Mouse (Mus musculus) small intestine, adult 2 months (tissue): ENCODE data around the gene Tdp1. TPM values are rescaled to one million over a fixed set of nuclear protein-coding genes. Genes with fewer than 3 reads are reported as not detected.

Experiments used
- H3K27ac ChIP-seq: fragments of 200-500 bp; 2 replicates; pipeline ENCODE4 v1.5.1; 2012; ENCODE audit warnings: low read depth, low read length, control low read depth, inconsistent platforms; ENCODE audit not compliant: insufficient read depth
- H3K27me3 ChIP-seq: fragments of 200-500 bp; 2 replicates; pipeline ENCODE4 v1.6.1; 2012; ENCODE audit warnings: mild to moderate bottlenecking, moderate library complexity, low read length, inconsistent platforms; ENCODE audit not compliant: control insufficient read depth, insufficient read depth
- H3K36me3 ChIP-seq: fragments of 200-500 bp; 2 replicates; pipeline ENCODE4 v1.6.1; 2012; ENCODE audit warnings: mild to moderate bottlenecking, low read length, control low read depth, inconsistent platforms; ENCODE audit not compliant: control insufficient read depth, insufficient read depth
- H3K4me1 ChIP-seq: fragments of 200-500 bp; 2 replicates; pipeline ENCODE4 v1.6.1; 2012; ENCODE audit warnings: low read length, inconsistent platforms, mixed read lengths; ENCODE audit not compliant: control insufficient read depth, insufficient read depth, insufficient read length
- H3K4me3 ChIP-seq: fragments of 200-500 bp; 2 replicates; pipeline ENCODE4 v1.5.1; 2012; ENCODE audit warnings: low read depth, mild to moderate bottlenecking, control low read depth, inconsistent platforms, low read length, moderate library complexity
- CTCF ChIP-seq: fragments of 200-500 bp; IDR thresholded peaks from 2 replicates; pipeline ENCODE4 v1.5.1; 2012; ENCODE audit warnings: low read depth, mild to moderate bottlenecking, control low read depth, inconsistent platforms, low read length, moderate library complexity, mixed read lengths; ENCODE audit not compliant: insufficient replicate concordance, insufficient read length; ENCODE audit errors: extremely low read depth
- POLR2A ChIP-seq: fragments of 200-500 bp; IDR thresholded peaks from 2 replicates; pipeline ENCODE4 v1.6.1; 2012; ENCODE audit warnings: low read depth, mild to moderate bottlenecking, control low read depth, inconsistent platforms, low read length, moderate library complexity
- WGBS: fragments of 180-500 bp; shearing (Covaris S2); methylation state at CpG from one replicate; pipeline ENCODE4 v1.1.7; 2018; 5-methylcytosine and 5-hydroxymethylcytosine counted together
- polyA plus RNA-seq: library from polyadenylated mRNA; depleted of rRNA; stranded (reverse); fragments of >200 nt; gene quantifications from 2 replicates; pipeline ENCODE4 v1.2.3, GENCODE M21; 2012

The Tdp1 gene
- polyA plus RNA-seq, 1 experiment: 5.4 TPM

DNA sequence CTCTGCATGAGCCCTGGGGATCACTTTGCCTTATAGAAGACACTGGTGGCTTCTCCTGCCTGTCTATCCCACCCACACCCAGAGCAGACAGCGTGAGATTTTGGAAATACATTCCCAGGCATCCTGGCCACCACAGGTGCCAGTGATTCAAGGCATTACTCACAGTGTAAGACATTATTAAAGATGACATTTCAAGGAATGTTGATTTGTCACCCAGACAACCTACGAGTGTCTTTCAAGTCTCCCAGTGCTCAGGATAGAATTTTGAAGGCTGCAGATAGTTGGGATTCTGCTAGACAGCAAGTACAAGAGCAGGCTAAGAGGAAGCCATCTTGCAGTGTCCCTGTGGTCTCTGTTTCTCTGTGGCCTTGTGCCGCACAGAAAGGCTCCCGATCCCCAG, 47.9 kb downstream of the Tdp1 start:
- Histone ChIP-seq H3K4me1 (no peaks in the 10 kb centered on the region), H3K4me3 (no peak overlapping the region)
- WGBS: 96% methylated on average over 4 of the region's 4 CpGs

DNA sequence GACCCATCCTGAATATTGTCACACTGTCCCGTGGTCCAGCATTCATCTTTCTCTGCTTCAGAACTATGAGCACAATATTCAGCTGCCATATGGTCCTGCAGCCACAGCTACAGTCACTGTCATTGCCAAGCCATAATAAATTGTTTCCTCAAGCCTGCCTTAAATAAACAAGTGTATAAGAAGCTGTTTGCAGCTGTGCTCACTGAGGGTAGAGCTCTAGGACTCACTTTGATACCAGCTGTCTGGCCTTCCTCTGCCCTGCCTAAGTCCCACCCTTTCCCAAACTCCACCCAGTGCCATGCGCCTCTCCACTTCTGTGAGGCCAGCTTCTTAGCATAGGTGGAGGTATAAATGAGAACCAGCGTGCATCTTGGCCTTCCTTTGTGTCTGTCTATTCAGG, 49.3 kb downstream of the Tdp1 start:
- Histone ChIP-seq H3K4me3 (no peak overlapping the region), H3K27me3 (no peaks in the 10 kb centered on the region), H3K4me1 (no peaks in the 10 kb centered on the region), H3K36me3 (no peaks in the 10 kb centered on the region), H3K27ac (no peak overlapping the region)
- 84% methylated on average over 3 of the region's 3 CpGs for WGBS
- TF ChIP-seq CTCF (no peak), POLR2A (no peak)

More for the DNA sequence above, 47.9 kb downstream of the Tdp1 start:
- H3K36me3 ChIP-seq: no peaks in the 10 kb centered on the region
- TF ChIP-seq POLR2A: no peak
- no peak for TF ChIP-seq CTCF
- no peaks in the 10 kb centered on the region for H3K27me3 ChIP-seq
- no peak overlapping the region for H3K27ac ChIP-seq

DNA sequence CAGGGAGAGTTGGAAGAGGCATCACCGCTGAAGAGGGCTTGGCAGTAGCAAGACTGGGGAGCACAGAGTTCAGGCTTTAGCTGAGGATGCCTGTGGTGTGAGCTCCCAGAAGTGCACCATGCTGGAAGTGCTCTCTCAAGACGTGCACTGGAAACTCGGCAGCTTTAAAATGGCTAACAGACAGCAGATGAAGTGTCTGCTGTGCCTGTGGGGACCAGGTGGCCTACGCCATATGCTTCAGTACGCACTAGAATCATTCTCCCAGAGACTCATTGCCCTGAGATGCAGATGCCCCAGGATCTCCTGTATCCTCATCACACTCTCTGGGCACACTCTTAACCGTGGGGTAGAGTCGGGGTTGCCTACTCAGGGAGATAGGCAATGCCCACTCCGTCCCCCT, 51.1 kb downstream of the Tdp1 start:
- no peaks in the 10 kb centered on the region for H3K4me1 ChIP-seq
- H3K36me3 ChIP-seq: no peaks in the 10 kb centered on the region
- 93% methylated on average over 8 of the region's 8 CpGs for WGBS
- no peaks in the 10 kb centered on the region for H3K27me3 ChIP-seq
- H3K4me3 ChIP-seq: no peak overlapping the region
- H3K27ac ChIP-seq: no peak overlapping the region
- TF ChIP-seq CTCF: no peak
- no peak for TF ChIP-seq POLR2A

DNA sequence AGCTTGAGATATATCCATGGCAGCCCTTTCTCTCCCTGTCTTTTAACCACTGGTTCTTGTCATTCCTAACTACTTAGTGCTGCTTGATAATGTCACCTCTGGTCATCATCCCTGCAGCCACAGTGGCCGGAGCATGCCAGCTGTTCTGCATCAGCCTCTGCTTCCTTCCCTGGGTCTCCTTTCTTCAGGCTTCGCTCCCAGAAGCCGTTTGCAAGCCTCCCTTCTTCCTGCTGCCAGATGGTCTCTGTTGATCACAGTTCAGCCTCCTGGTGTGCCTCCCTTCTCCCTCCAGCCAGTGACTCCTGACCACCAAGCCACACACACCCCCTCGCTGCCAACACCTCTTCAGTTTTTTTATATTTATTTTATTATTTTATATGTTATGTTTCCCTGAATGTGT, 54.2 kb downstream of the Tdp1 start:
- Histone ChIP-seq H3K27ac (no peak overlapping the region), H3K4me1 (peaks cover 5% of the 10 kb centered on the region; the same call in 1 of the 2 replicates), H3K4me3 (no peak overlapping the region), H3K27me3 (no peaks in the 10 kb centered on the region), H3K36me3 (no peaks in the 10 kb centered on the region)
- TF ChIP-seq POLR2A (no peak), CTCF (no peak)
- WGBS: 80% methylated on average over 4 of the region's 4 CpGs

DNA sequence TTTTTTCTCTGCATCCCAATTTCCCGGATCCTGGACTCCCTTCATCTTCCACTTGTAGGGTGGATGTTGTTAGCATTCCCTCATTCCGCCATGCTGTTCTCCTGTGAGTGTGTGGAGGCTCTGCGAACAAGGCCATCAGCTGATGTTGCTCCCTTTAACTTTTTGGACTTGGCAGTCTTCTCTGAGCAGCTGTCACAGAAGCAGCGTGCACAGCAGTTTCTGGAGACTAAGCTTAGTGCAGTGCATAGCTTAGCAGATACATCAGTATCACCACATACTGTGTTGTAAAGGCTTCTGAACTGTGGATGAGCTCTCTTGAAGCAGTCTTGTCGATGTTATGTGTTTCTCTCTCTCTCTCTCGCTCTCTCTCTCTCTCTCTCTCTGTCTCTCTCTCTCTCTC, 54.9 kb downstream of the Tdp1 start:
- peaks cover 5% of the 10 kb centered on the region; the same call in 1 of the 2 replicates for H3K4me1 ChIP-seq
- no peak overlapping the region for H3K4me3 ChIP-seq
- TF ChIP-seq POLR2A (no peak), CTCF (no peak)
- no peaks in the 10 kb centered on the region for H3K36me3 ChIP-seq
- no peak overlapping the region for H3K27ac ChIP-seq
- no peaks in the 10 kb centered on the region for H3K27me3 ChIP-seq
- 77% methylated on average over 6 of the region's 6 CpGs for WGBS

DNA sequence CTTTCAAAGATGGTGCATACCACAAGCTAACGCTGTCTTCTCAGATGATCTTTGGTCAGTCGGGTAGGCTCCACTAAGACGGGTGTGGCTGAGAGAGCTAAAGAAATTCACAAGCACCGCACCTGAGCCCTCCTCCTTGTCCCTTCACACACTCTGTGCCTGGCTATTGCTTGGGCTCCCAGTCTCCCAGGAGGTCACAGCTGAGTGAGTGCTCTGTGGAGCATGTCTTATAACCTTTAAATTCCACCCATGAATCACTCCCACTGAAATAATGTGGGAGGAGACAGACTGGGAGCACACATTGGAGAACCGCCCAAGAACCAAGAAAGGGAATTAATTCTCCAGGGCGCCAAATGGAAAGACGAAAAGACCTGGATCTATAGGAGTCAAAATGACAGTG, 56.4 kb downstream of the Tdp1 start:
- 73% methylated on average over 7 of the region's 7 CpGs for WGBS
- H3K27ac ChIP-seq: no peak overlapping the region

DNA sequence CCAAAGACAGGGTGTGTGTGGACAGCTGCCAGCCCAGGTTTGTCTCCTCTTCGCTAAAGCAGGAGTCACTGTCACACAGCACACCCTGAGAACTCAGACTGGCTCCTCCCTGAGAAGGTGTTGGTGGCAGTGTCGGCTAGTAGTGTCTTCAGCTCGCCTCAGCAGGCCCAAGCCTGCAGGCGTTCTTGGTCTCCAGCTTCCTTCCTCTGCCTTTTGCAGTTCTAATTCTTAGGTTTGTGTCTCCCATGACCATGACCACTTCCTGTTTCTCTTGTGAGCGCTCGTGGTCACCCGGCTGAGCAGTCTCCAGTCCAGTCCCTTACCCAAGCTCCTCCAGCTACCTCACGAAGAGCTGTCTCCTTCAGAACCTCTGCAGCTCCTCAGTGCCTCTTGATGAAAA, 58.1 kb downstream of the Tdp1 start:
- Histone ChIP-seq H3K36me3 (no peaks in the 10 kb centered on the region), H3K4me1 (peaks cover 8% of the 10 kb centered on the region; the same call in 1 of the 2 replicates), H3K27me3 (no peaks in the 10 kb centered on the region), H3K4me3 (no peak overlapping the region), H3K27ac (peak overlapping the region; percentile 42)
- TF ChIP-seq POLR2A: no peak
- 72% methylated on average over 8 of the region's 8 CpGs for WGBS

More for the DNA sequence above, 56.4 kb downstream of the Tdp1 start:
- H3K36me3 ChIP-seq: no peaks in the 10 kb centered on the region
- H3K27me3 ChIP-seq: no peaks in the 10 kb centered on the region
- TF ChIP-seq CTCF (no peak), POLR2A (no peak)
- H3K4me1 ChIP-seq: peaks cover 8% of the 10 kb centered on the region; the same call in 1 of the 2 replicates
- no peak overlapping the region for H3K4me3 ChIP-seq

DNA sequence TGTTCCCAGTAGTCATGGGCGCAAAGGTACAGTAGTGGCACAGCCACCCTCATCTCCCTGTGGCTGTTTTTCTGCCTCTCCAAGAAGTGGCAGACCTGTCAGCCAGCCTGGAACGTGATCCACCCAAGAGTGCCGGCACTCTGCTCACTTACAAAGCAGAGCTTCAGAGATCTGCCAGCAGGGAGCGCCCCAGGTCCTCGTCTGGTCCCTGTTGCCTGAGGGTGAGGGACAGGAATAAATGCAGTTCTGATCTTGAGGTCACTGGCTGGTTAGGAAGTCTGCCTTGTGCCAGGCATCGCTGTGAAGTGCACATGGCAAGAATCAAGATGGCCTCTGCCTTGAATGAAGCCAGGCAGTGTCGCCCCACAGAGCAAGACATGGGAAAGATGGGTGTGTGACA, 68.6 kb downstream of the Tdp1 start:
- Histone ChIP-seq H3K4me3 (no peak overlapping the region), H3K27me3 (no peaks in the 10 kb centered on the region), H3K27ac (no peak overlapping the region), H3K4me1 (no peaks in the 10 kb centered on the region), H3K36me3 (no peaks in the 10 kb centered on the region)
- no peak for TF ChIP-seq POLR2A
- TF ChIP-seq CTCF: peak; percentile 41; the same call in 1 of the 2 replicates
- WGBS: 70% methylated on average over 7 of the region's 7 CpGs
